Mouse (Mus musculus) heart, adult 2 months (tissue): ENCODE data around the gene Msl1. TPM values are rescaled to one million over a fixed set of nuclear protein-coding genes. Genes with fewer than 3 reads are reported as not detected.

Experiments
- DNase-seq, 2 experiments: peaks; one replicate each; pipeline ENCODE4 v3.0.0; 2021
- H3K27ac ChIP-seq: fragments of 200-600 bp; 2 replicates; pipeline ENCODE4 v1.8.1; 2022
- H3K27me3 ChIP-seq: fragments of 200-500 bp; 2 replicates; pipeline ENCODE4 v1.6.1; 2012; ENCODE audit warnings: mild to moderate bottlenecking, low read length, inconsistent platforms, mixed read lengths; ENCODE audit not compliant: control insufficient read depth, insufficient read depth
- H3K36me3 ChIP-seq: fragments of 200-500 bp; 2 replicates; pipeline ENCODE4 v1.6.1; 2012; ENCODE audit warnings: low read length, inconsistent platforms; ENCODE audit not compliant: control insufficient read depth, insufficient read depth
- H3K4me1 ChIP-seq: fragments of 200-500 bp; 2 replicates; pipeline ENCODE4 v1.6.1; 2011; ENCODE audit warnings: low read length; ENCODE audit not compliant: control insufficient read depth, insufficient read depth
- H3K4me3 ChIP-seq: fragments of 200-600 bp; 2 replicates; pipeline ENCODE4 v1.8.1; 2022
- H3K79me2 ChIP-seq: fragments of 200-500 bp; replicated peaks from 2 replicates; pipeline ENCODE4 v1.6.1; 2012; ENCODE audit warnings: mild to moderate bottlenecking, inconsistent platforms, low read length, moderate library complexity, mixed read lengths; ENCODE audit not compliant: control insufficient read depth, insufficient read depth
- H3K9ac ChIP-seq: fragments of 200-500 bp; 2 replicates; pipeline ENCODE4 v1.6.1; 2012; ENCODE audit warnings: low read depth, mild to moderate bottlenecking, control low read depth, inconsistent platforms, low read length, mixed read lengths
- CTCF ChIP-seq: fragments of 200-600 bp; IDR thresholded peaks from 2 replicates; pipeline ENCODE4 v1.8.1; 2022; ENCODE audit warnings: antibody characterized with exemption, mild to moderate bottlenecking, moderate library complexity
- EP300 ChIP-seq: fragments of 200-500 bp; IDR thresholded peaks from 2 replicates; pipeline ENCODE4 v1.6.1; 2011; ENCODE audit warnings: low read depth, low read length, control low read depth; ENCODE audit not compliant: insufficient read depth
- POLR2A ChIP-seq: fragments of 200-500 bp; IDR thresholded peaks from 2 replicates; pipeline ENCODE4 v1.6.1; 2011; ENCODE audit warnings: mild to moderate bottlenecking, low read depth, low read length, control low read depth; ENCODE audit not compliant: insufficient read depth
- WGBS: fragments of 180-500 bp; shearing (Covaris S2); methylation state at CpG from one replicate; pipeline ENCODE4 v1.1.7; 2018; 5-methylcytosine and 5-hydroxymethylcytosine counted together
- intact Hi-C: fragments of 180-260 bp; cut with DNase I; formaldehyde crosslinking; loops from one replicate; pipeline ENCODE4 v1.15.1; 2025
- long read RNA-seq: library from polyadenylated mRNA; stranded (forward); transcript quantifications from one replicate; pipeline ENCODE4 v2.0.0, GENCODE M21; 2021
- polyA plus RNA-seq: library from polyadenylated mRNA; depleted of rRNA; stranded (reverse); fragments of >200 nt; gene quantifications from 2 replicates; pipeline ENCODE4 v1.2.3, GENCODE M21; 2012; rRNA removed
- total RNA-seq, 2 experiments: library from RNA; stranded (reverse); gene quantifications; 2 replicates each; pipeline ENCODE4 v1.2.3; 2021

The Msl1 gene
- total RNA-seq = 10 to 100 TPM; 68.9 to 75.3 TPM
- polyA plus RNA-seq = 21.9 and 44.4 TPM in 2 replicates
- long read RNA-seq, full-length matches to known transcripts = 11 of 15 reads
- long read RNA-seq, partial matches to known transcripts = 1 of 15 reads
- long read RNA-seq, other reads (novel, unspliced or antisense) = 3 of 15 reads

- peak; percentile 92 to 94 for DNase-seq
- Histone ChIP-seq H3K27ac (peak within 1 kb of the TSS; percentile 94), H3K4me3 (peak within 1 kb of the TSS; percentile 79), H3K79me2 (peaks cover 6% of the 10 kb centered on the region), H3K36me3 (peaks cover 8% of the 10 kb centered on the region), H3K4me1 (peaks cover 9% of the 10 kb centered on the region), H3K9ac (peak within 1 kb of the TSS; percentile 100), H3K27me3 (no peaks in the 10 kb centered on the region)
- intact Hi-C loops = loop anchor here (2.0 kb wide), 1 partner anchor 34 kb away; no protein-coding TSS in a partner anchor
- under 1% methylated on average over 66 of the region's 89 CpGs for WGBS
- TF ChIP-seq EP300 = no peak
- TF ChIP-seq CTCF = no peak
- TF ChIP-seq POLR2A = peak; percentile 60; the same call in 1 of the 2 replicates
Observed at GRCm38 (mm10) chr11:98795015-98795713, at the start of gene Msl1. Gene Msl1 (plus strand): TSS chr11:98795516.

DNA sequence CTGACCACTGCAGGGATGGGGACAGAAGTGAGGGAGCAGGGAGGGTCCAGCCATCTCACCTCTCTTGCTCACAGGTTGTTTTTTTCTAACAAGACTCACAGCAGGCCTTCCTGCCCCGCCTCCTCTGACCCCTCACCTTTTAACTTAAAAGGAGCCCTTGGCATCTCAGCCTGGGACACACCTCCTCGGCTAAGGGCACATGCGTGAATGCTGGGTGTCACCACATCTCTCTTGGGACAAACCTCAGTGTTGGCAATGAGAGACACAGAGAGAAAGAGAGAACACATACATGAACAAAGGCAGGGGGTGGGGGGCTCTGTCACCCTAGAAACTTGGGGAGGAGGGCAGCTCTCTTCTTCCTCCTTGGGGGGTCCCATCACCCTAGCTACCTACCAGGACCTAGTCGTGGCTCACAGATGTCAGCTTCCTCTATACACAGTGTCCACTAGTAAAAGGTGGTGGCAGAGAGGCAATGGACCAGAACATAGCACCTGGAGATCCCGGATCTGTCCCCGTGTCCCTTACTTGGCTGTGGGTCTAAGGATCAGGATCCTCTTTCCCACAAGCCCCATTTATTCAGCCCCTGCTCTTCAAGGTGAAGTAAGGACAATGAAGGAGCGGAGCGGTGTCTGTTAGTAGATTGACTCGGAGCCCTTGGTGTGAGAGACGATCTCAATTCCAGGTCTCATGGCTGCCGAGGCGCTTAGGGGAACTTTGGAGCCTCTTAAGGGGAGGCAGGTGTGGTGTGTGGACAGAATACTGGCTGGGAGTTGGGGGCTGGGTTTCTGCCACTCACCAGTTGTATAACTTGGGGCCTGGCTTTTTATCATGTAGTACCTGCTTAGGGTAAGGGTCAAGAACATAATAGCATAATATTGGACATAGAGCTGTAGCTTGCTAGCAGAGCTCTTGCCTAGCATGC is 49.1 kb upstream of the Msl1 start:
- Histone ChIP-seq H3K36me3 (peaks cover 5% of the 10 kb centered on the region; the same call in 1 of the 2 replicates), H3K27me3 (no peaks in the 10 kb centered on the region), H3K9ac (peak overlapping the region; percentile 20; the same call in 1 of the 2 replicates), H3K4me3 (no peak overlapping the region), H3K79me2 (peaks cover 7% of the 10 kb centered on the region), H3K27ac (peak overlapping the region; percentile 100), H3K4me1 (peaks cover 48% of the 10 kb centered on the region)
- TF ChIP-seq POLR2A (no peak), EP300 (no peak)
- intact Hi-C loops = no loop called here
- WGBS = 41% methylated on average over 12 of the region's 12 CpGs
- peak in 1 of 2 experiments; percentile 24 for DNase-seq

DNA sequence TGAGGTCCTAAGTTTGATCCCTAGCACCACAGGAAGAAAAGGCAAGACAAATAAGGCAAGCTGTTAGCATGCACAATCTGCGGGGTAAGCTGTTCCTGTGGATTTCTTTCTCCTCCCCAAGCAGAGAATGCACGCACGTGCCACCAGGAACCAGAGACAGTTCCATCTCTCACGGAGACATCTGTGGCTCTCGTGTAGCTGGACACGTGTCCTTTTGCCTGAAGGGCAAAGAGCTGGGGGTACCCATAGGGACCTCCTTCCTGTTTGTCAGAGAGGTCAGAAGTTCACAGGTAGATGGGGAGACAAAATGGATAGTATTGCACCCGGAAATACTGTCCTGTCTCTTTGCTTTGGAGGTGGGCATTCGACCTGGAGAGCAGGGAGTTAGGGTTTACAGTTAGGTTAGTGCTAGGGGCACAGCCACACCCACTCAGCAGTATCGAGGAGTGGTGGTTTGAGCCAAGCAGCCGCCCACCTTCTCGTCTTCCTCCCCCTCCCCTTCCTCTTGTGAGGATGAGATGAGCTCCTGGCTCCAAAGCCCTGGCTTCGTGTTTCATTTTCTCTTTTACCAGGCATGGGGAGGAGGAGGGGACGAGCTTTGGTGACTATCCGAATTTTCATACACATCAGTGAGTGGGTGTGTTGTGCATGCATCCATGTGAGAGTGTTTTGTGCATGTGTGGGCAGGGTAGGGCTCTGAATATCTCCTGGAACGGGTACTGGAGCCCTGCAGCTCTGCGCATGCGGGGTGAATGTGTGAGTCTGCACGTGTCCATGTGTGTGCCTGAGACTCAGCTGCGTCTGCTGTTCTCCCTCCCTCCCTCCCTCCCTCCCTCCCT is 48.2 kb upstream of the Msl1 start:
- Histone ChIP-seq H3K27me3 (no peaks in the 10 kb centered on the region), H3K36me3 (peaks cover 5% of the 10 kb centered on the region; the same call in 1 of the 2 replicates), H3K4me3 (0 out of 2 replicates have a peak overlapping the region, but pooled peaks have one; percentile 11), H3K4me1 (peaks cover 50% of the 10 kb centered on the region), H3K27ac (peak overlapping the region; percentile 100), H3K79me2 (peaks cover 4% of the 10 kb centered on the region), H3K9ac (peak overlapping the region; percentile 13)
- TF ChIP-seq POLR2A (0 out of 2 replicates have a peak, but pooled peaks have one; percentile 5), EP300 (peak; percentile 64; the same call in 1 of the 2 replicates), CTCF (no peak)
- 2% methylated on average over 19 of the region's 19 CpGs for WGBS
- DNase-seq = peak; percentile 83 to 87
- intact Hi-C loops = no loop called here

DNA sequence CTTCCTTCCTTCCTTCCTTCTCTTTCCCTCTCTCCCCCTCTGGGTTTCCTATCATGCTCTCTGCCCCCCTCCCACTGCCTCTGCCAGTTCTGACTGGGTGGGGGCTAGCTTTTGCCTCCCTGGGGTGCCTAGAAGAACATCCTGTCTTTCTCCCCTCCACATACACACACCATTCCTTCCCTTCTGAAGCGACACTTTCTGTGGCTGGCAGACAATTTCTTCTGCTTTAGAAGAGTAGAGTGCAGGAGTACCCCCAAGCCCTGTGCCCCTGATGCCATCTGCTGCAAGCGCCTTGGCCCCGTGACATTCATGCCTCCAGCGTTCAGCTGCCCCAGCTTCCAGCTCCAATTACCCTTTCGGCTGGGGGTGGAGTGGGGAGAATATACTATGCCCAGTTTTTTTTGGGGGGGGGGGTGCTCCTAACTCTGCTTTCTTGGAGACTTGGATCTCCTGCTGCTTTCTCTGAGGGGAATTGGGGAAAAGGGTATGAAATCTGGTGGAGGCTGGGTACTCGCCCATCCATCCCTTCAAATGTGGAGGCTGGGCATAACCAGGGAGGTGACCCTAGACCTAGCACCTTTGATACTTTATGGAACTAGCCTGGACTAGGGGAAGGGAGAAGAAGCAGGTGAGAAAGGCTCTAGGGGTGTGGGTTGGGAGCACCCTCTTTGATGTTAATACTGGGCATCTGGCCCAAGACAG is 47.4 kb upstream of the Msl1 start:
- Histone ChIP-seq H3K36me3 (peaks cover 5% of the 10 kb centered on the region; the same call in 1 of the 2 replicates), H3K27ac (peak overlapping the region; percentile 77), H3K9ac (peak overlapping the region; percentile 42), H3K79me2 (peaks cover 6% of the 10 kb centered on the region), H3K27me3 (no peaks in the 10 kb centered on the region), H3K4me1 (peaks cover 56% of the 10 kb centered on the region), H3K4me3 (peak overlapping the region; percentile 18; the same call in 1 of the 2 replicates)
- DNase-seq = peak; percentile 38 to 39
- TF ChIP-seq CTCF (no peak), EP300 (no peak), POLR2A (no peak)
- WGBS = 22% methylated on average over 6 of the region's 6 CpGs
- intact Hi-C loops = no loop called here
